Mouse (Mus musculus) cerebellum, postnatal 4 days (tissue): ENCODE results near the gene Asb4.
"Not testable (repeated sequence)": the region's sequence is repeated elsewhere in the genome, so short reads cannot be mapped to it uniquely, and the experiment has no call there.

Experiments used
- DNase-seq, 2 experiments: peaks; one replicate each; pipeline ENCODE4 v3.0.0; 2022; ENCODE audit warnings: low spot score in 2 of 2, mixed read lengths in 1 of 2

Gene Asb4

DNA sequence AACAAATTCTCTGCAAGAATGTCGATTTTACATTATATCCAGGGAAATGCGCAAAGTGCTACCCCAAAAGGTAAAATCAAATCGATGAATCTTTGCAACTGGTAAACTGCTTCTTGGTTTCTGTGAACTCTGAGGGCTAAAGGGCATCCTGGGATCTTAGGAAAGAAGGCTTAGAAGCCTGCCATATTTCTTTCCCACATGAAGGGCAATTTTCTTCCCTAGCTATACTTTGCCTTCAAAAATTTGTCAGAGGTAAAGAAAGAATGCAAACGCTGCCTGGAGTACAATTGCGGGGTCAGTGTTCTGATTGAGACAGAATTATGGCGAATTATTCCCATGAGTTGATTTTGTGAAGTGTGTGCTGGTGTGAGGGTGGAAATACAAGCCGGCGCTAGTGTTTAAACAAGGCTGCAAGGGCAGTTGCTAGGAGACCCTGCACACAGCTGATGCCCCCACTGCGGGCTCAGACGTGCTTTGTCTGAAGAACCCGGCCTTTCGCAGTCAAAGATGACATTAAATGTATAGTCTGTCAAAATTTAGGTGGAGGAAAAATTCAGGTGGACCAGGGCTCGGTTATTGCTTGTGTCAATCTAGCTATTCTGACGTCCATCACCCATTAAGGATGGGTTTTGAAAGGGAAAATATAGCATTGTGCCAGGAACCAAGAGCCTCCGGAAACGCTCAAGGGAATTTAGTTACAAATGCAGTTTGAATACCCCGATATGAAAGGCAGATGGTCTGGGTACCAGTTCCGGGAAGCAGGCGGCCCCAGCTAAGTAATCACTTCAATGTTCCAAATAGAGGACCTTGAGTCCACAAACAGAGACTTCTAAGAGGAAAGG is at the start of gene Asb4:
Asb4 (plus strand) TSS at position 51 of the 842 bp plus-strand sequence.
- DNase-seq, result peak in 1 of 2 experiments; percentile 26

GRCm38 (mm10) chr6:5334021-5334420 is 49.2 kb upstream of the Asb4 start:
- no peak for DNase-seq

DNA sequence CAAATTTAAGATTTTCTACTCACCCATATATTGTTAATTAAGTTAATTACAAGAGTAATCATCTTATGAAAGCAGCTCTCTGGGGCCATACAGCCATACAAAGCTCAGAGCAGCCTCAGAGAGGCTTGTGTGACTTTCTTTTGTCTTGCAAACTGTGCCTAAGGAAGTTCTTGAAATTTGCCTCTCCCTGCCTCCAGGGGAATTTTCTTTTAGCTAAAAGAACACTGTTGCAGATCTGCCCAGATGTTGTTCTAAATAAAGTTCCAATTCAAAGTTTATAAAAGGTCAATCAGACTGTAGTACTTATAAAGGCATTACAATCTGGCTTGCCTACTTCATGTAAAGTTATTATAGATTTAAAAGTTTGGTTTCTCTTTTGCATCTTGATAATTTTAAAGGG is 47.2 kb upstream of the Asb4 start:
- not testable (repeated sequence) for DNase-seq

DNA sequence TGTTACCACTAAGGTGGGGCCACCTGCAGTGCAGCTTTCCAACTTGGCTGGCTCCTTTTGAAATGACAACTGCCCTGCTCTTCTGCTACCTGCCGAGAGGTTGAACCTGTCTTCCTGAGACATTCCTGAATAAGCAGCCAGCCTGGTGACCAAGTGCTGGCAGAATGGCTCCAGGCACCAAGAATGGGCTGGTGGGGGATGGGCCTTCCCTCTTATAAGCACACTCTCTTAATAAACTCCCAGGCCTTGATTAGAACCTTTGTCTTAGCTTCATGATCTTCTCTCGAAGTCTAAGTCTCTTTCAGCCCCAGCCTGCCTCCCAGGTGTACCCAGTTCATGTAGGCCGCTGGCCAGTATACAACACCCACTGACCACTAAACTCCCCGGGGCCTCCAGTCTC is 44.4 kb upstream of the Asb4 start:
- DNase-seq, result not testable (repeated sequence)

- not testable (repeated sequence) for DNase-seq
Measured at GRCm38 (mm10) chr6:5339283-5339682, 43.9 kb upstream of the Asb4 start.

DNA sequence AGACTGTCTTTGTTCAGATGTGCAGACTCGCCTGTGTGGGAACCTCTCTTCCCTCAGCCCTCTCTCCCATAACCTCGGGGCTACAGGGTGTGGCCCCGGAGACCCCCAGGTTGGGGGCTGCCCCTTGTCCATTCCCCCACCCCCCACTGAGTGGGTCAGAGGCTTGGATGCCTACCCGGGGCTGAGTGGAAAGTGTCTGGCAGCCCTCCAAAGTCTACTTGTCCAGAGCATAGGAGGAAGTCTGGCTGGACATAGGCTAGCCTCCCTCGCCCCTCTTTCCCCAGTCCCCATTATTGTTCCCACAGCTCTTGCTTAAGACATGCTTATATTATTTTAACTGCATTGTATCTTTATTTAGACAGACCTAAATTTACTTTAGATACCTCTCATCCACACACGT is 38.9 kb upstream of the Asb4 start:
- DNase-seq, result no peak

- DNase-seq, result no peak
Measured at GRCm38 (mm10) chr6:5357873-5358272, 25.3 kb upstream of the Asb4 start.

DNA sequence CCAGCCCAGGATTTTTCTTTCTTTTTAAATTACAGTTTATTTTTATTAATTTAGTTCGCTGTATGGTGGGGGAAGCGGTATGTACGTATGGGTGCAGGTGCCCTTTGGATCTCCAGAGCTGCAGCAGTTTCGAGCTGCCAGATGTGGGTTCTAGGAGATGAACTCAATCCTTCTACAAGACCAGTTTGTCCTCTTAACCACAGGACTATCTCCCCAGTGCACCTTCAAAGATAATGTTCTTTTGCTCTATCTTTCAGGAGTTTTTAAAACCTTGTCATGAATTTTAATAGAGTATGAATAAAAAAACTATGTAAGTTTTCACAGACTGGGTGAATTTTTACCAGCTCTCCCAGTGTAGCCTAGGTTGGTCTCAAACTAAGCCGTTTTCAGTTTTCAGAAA is 22.8 kb upstream of the Asb4 start:
- no peak for DNase-seq

- no peak for DNase-seq
Measured at GRCm38 (mm10) chr6:5361987-5362386, 21.2 kb upstream of the Asb4 start.

DNA sequence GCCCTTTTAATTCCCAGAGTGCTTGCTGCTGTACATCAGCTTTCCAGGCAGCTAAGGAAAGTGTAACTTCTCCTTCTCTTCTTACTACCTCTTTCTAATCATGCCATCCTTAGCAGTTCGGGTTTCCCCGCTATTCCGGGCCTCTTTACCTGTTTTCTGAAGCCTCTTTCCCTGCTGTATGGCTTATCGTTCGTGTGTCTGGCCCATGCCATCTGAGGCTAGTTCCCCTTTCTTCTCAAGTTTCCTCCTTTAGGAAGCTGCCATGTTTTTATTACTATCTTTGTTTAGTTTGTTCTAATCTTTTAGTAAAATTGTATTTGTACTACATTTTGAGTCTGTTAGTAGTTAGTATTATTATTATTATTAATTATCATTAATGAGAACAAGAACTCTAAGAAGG is 17.3 kb upstream of the Asb4 start:
- no peak for DNase-seq

GRCm38 (mm10) chr6:5376884-5377283 is 6.3 kb upstream of the Asb4 start:
- no peak for DNase-seq

DNA sequence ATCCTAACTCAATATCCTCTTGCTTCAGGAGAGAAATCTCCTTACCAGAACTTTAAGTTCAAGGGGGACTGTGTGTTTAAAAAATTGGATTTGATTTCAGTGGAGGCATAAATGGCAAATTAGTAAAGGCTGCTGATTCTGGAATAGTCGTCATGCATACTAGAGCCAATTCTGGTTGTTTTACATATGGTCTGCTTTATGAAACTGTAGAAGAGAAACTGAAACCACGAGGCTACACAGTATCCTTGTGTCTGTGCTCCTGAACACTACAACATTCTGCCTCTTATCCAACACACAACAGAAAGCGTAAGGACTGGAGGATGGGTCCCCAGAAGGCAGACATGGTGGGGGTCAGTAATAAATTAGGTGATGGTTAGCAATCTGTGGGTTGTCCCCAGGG is 4.1 kb upstream of the Asb4 start:
- no peak for DNase-seq

GRCm38 (mm10) chr6:5379781-5380623 is 3.2 kb upstream of the Asb4 start:
- peak in 1 of 2 experiments; percentile 32 for DNase-seq

DNA sequence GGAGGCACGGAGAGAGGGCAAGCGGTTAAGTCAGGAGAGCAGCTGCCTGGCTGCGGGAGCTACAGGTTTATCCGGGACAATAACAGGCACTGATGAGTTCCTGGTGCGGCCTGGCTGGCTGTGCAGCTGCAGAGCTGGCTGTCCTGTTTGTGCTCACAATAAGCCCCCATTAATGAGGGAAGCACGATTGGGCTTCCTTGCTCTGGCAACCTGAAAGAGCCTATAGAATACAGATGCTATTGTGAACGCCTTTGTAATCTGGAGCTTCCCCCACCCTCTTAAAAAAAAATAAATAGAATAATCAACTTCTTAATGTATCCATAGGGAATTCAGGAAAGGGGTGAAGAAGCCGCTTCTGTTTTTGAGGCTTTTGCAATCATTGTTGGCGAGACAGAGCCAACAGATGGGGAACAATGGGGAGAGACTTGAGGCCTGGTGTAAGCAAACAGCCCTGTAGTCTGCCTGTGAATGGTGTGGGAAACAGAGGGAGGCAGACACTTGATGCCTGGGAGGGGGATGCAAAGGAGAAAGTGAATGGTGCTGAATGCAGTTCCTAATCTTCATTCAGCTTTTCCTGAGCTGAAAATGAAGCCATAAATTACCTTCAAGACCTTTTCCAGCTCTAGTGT is 2.4 kb upstream of the Asb4 start:
- peak in 1 of 2 experiments; percentile 10 for DNase-seq

DNA sequence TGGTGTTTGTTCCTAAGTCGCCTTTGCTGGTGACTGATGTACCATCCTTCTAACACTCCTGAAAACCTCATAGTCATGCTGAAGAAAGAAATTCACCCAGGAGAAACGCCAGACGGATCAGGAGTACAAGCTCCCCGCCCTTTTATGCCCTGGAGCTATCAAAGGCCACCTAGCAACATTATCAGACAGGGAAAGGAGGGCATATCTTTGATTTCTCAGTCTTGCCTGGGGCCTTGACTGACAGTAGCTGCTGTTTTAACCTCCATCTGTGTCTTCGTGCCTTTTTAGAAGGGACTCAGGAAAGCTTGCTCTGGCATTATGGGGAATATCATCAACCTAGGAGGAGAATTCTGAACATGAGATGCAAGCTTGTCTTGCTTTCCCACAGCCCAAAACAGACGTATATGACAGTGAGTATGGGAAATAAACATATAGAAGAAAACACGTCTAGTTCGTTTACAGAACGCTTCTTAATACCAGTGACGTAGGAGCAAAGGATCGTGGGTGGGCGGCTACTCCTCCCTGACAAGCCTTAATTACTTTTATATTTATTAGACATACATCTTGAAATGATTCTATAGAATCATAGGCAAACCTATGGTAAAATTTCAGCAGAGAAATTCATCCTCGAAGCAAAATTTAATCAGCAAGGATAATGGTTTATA is 1.1 kb upstream of the Asb4 start:
- no peak for DNase-seq

DNA sequence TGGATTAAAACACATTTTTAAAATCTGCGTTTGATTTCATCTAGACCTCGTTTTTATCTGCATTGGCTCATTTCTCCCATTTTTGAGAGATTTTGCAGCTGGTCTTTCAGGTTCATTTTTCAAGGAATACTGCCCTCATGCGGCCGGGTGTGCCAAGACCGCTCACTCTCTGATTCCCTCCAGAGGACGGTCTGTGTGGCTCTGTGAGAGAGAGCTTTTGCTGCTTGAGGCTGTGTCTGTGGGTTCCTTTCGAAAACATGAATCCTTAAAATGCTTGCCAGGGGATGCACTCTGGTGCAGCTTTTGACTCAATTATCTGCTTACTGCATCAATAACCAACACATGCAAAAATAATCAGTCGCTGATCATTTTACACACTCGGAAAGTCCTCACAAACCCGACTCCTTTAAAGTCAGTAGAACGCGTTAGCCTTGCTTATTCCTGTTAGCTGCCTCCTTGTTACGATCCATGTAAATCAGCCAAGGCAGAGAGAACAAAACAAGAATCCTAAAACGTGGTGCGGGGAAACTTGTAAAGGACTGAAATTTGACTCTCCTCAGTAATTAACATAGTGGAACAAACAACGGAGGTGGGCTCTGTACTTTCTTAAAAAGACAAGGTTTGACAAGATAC is 487 bp upstream of the Asb4 start:
- peak; percentile 66 to 82 for DNase-seq

DNA sequence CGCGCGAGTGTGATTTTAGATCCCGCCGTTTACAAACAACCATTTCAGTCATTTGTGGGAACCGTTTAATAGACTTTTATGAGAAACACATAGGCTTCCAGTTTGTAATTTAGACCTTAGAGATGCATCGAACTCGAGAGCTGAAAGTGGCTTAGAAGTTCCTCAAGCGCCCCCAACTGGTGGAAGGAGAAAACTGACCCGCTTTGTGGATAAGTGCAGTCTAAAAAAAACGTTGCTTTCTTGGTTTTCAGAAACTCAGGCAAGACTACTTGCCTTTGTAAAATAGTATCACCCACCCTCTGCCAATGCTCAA is 948 bp downstream of the Asb4 start:
- peak; percentile 39 to 72 for DNase-seq

DNA sequence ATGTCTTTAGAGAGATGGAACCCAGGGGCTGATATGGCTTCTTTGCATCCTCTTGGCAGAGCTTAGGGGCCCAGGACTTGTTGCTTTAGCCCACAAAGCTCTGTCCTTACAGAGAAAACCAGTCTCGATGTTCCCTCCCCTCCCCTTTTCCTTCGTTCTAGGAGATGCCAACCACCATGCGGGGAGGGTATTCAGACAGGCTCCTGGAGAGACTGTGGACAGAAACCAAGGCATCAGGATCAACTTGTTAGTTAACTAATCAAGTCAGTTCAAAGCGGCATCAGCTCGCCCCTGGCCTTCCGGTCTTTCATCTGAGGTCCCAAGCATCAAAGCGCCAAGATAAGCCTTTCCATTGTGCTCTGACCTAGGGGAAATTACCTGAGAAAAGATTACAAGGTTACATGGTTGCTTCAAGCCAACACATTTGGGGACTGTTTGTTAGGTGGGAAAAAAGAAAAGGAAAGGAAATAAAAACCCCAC is 2.0 kb downstream of the Asb4 start:
- DNase-seq, result no peak

DNA sequence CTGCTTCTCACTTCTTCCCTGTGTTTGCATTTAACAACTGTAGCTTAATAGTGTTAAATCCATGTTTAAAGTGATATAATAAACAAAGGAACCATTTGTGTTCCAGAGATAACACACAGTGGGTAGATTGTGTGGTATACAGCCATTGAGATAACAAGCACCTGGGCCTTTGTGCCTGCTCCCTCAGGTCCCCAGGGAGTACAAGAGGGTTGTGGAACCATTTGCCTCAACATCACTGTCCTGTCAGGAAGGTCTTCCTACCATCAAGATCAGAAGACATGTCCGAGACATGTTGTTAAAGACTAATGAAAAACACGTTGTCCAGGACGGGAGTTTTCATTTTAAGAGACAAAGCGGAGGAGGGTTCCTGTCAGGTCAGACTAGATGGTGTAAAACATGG is 3.3 kb downstream of the Asb4 start:
- no peak for DNase-seq

- no peak for DNase-seq
Measured at GRCm38 (mm10) chr6:5387396-5387795, 4.2 kb downstream of the Asb4 start.

- DNase-seq, result no peak
Measured at GRCm38 (mm10) chr6:5390298-5390697, 7.1 kb downstream of the Asb4 start.
